Mouse (Mus musculus): ENCODE measurements around the gene Rtkn2. TPM values are rescaled to one million over a fixed set of nuclear protein-coding genes. Genes with fewer than 3 reads are reported as not detected.

Gene Rtkn2
- polyA plus RNA-seq, 1 experiment from 2014 or later = 5.0 TPM

DNA sequence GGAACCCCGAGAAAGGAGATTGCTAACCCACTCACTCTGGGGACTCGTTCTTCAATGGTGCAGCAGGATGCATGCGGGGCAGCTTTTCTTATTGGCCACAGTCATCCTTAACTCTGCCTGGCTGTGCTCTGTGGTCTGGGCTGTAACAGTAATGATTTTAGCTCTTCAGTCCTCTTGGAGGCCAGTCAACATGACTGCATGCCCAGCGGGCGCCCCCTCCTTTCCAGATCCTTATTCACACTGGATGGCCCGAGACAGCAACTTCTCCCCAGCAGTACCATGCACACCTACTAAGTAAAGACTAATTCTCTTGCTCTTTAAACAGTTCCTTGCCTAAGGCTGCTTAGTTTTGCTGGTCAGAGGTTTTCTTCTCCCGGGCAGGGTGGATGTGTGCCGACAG, 4.4 kb downstream of the Rtkn2 start:
- ATAC-seq = no peak
- 94% methylated on average over 8 of the region's 8 CpGs for WGBS
- Histone ChIP-seq H3K4me1 (ENCODE audit: control insufficient read depth, insufficient read depth, low read length) (peaks cover 5% of the 10 kb centered on the region; the same call in 1 of the 2 replicates), H3K27me3 (replicated peaks; ENCODE audit: control insufficient read depth, insufficient read depth, low read length) (no peaks in the 10 kb centered on the region), H3K9me3 (ENCODE audit: control insufficient read depth, low read length) (no peaks in the 10 kb centered on the region), H3K9ac (ENCODE audit: low read depth, low read length) (no peak overlapping the region), H3K36me3 (ENCODE audit: control insufficient read depth, insufficient read depth, low read length) (no peaks in the 10 kb centered on the region), H3K4me3 (ENCODE audit: low read length) (no peak overlapping the region), H3K4me2 (ENCODE audit: low read depth, low read length) (no peak overlapping the region), H3K27ac (ENCODE audit: low read length) (no peak overlapping the region)

DNA sequence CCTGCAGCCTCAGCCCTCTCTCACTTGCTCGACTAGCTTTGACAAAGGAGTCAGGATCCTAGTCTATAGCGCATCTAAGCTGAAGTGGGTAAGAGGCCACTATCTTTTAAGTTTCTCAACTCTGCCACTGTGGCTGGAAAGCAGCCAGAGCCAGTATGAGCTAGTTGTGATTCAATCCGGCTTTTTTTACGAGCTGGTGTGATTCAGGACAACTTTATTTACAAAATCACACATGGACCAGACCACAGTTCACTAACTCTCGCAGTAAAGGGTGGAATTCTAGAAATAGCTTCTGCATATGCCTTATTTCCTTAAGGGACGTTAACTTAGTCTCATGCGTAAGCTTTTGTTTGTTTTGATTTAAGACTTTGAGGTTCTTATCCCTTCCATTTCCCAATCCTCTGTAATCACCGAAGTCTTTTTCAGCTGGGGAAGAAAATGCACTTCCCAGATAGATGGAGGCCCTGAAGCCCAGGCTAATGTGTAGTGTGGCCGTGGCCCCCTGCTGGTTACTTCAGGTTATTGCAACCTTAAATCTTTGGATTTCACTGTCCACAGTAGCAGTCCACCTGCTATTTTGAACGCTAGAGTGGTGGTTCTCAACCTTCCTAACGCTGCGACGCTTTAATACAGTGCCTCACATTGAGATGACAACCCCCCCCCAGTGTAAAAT, 5.0 kb downstream of the Rtkn2 start:
- H3K9ac ChIP-seq (ENCODE audit: low read depth, low read length) = no peak overlapping the region
- 40% methylated on average over 13 of the region's 13 CpGs for WGBS
- H3K4me2 ChIP-seq (ENCODE audit: low read depth, low read length) = no peak overlapping the region
- no peak overlapping the region for H3K27ac ChIP-seq (ENCODE audit: low read length)
- H3K36me3 ChIP-seq (ENCODE audit: control insufficient read depth, insufficient read depth, low read length) = no peaks in the 10 kb centered on the region
- peaks cover 5% of the 10 kb centered on the region; the same call in 1 of the 2 replicates for H3K4me1 ChIP-seq (ENCODE audit: control insufficient read depth, insufficient read depth, low read length)
- no peaks in the 10 kb centered on the region for H3K9me3 ChIP-seq (ENCODE audit: control insufficient read depth, low read length)
- no peak overlapping the region for H3K4me3 ChIP-seq (ENCODE audit: low read length)
- H3K27me3 ChIP-seq (replicated peaks; ENCODE audit: control insufficient read depth, insufficient read depth, low read length) = no peaks in the 10 kb centered on the region
- peak; percentile 62; the same call in 1 of the 2 replicates for ATAC-seq

DNA sequence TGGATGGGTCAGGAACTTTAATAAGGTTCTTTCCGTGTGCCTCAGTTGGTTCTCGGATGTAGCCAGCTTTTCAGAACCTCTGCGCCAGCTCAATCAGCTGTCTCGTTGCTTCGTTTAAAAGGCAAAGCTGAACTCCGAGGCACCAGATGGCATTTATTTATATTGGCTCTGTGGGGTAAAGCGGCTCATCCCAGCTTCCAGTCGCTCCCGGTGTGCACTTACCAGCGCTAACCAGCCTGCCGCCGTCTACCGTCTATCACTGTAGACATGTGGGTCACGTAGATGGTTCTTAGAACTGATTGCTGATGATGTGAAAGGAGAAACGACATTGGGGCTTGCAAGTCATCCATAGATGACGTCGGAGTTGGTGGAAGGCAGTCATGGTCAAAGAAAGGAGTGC, 5.7 kb downstream of the Rtkn2 start:
- Histone ChIP-seq H3K36me3 (ENCODE audit: control insufficient read depth, insufficient read depth, low read length) (no peaks in the 10 kb centered on the region), H3K4me3 (ENCODE audit: low read length) (no peak overlapping the region), H3K9ac (ENCODE audit: low read depth, low read length) (no peak overlapping the region), H3K9me3 (ENCODE audit: control insufficient read depth, low read length) (no peaks in the 10 kb centered on the region), H3K4me2 (ENCODE audit: low read depth, low read length) (no peak overlapping the region), H3K4me1 (ENCODE audit: control insufficient read depth, insufficient read depth, low read length) (peaks cover 5% of the 10 kb centered on the region; the same call in 1 of the 2 replicates), H3K27ac (ENCODE audit: low read length) (no peak overlapping the region), H3K27me3 (replicated peaks; ENCODE audit: control insufficient read depth, insufficient read depth, low read length) (no peaks in the 10 kb centered on the region)
- no peak for ATAC-seq
- 86% methylated on average over 17 of the region's 17 CpGs for WGBS

DNA sequence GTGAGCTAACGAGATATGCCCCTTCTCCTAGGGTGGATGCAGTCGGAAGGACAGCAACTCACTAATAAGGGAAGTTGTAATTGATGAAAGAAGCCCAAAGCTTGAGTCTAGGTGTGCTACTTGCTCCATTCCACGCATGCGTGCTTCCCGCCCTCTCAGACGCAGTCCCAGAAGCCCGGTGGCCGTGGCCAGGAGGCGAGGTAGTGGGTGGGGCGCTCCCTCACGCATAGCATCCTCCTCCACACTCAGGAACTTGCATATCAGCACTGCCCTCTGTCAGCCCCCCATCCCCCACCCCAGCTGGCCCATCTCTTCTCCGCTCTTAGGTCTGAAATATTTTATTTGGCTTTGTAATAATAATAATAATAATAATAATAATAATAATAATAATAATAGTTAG, 16.0 kb downstream of the Rtkn2 start:
- 0 out of 2 replicates have a peak, but pooled peaks cover 6% of the 10 kb centered on the region for H3K4me1 ChIP-seq (ENCODE audit: control insufficient read depth, insufficient read depth, low read length)
- H3K27me3 ChIP-seq (replicated peaks; ENCODE audit: control insufficient read depth, insufficient read depth, low read length) = no peaks in the 10 kb centered on the region
- ATAC-seq = no peak
- no peak overlapping the region for H3K4me3 ChIP-seq (ENCODE audit: low read length)
- H3K36me3 ChIP-seq (ENCODE audit: control insufficient read depth, insufficient read depth, low read length) = no peaks in the 10 kb centered on the region
- no peak overlapping the region for H3K9ac ChIP-seq (ENCODE audit: low read depth, low read length)
- H3K9me3 ChIP-seq (ENCODE audit: control insufficient read depth, low read length) = no peaks in the 10 kb centered on the region
- H3K27ac ChIP-seq (ENCODE audit: low read length) = no peak overlapping the region
- WGBS = 82% methylated on average over 12 of the region's 12 CpGs
- H3K4me2 ChIP-seq (ENCODE audit: low read depth, low read length) = no peak overlapping the region

DNA sequence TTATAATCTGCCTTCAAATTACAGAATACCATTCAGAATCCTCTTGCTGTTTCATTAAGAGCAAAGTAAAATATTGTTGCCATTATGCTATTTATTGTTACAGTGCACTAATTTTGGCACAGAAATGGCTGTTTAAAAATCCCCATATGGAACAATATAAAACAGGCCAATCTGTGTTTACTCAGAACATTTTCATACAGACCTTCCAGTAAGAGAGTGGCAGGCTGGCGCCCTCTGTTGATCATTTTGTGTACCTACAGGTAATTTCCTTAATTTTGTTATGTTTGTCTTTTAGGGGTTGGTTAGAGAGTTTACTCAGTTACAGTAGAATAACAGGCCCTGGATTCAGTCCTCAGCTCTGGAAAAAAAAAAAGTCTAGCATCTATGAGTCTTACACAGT, 16.8 kb downstream of the Rtkn2 start:
- 2% methylated on average over 1 of the region's 1 CpGs for WGBS
- 0 out of 2 replicates have a peak, but pooled peaks cover 6% of the 10 kb centered on the region for H3K4me1 ChIP-seq (ENCODE audit: control insufficient read depth, insufficient read depth, low read length)
- H3K27ac ChIP-seq (ENCODE audit: low read length) = no peak overlapping the region
- no peak for ATAC-seq
- no peaks in the 10 kb centered on the region for H3K27me3 ChIP-seq (replicated peaks; ENCODE audit: control insufficient read depth, insufficient read depth, low read length)
- no peaks in the 10 kb centered on the region for H3K36me3 ChIP-seq (ENCODE audit: control insufficient read depth, insufficient read depth, low read length)
- H3K4me2 ChIP-seq (ENCODE audit: low read depth, low read length) = no peak overlapping the region
- no peak overlapping the region for H3K4me3 ChIP-seq (ENCODE audit: low read length)
- no peaks in the 10 kb centered on the region for H3K9me3 ChIP-seq (ENCODE audit: control insufficient read depth, low read length)
- no peak overlapping the region for H3K9ac ChIP-seq (ENCODE audit: low read depth, low read length)

DNA sequence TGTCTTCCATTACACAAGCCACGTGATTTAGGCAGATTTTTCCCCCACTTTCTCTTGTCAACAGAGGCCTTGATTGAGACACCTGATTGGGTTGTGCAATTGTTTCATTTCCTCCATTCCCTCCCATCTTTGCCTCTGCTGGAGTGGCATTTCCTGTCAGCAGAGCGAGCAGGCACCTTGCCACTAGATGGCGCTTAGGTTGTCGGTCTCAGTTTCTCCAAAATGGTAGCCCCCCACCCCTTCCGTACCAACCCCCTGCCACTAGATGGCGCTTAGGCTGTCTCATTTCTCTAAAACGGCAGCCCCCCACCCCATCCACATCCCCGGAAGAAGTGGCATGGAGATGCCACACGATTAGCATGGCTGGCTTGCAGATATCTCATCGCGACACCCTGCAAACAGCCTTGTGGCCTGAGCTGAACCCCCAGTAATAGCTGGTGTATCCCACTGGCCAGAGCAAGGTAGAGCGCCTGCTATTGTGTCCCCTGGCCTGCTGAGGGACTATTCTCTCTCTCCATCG, 18.8 kb downstream of the Rtkn2 start:
- Histone ChIP-seq H3K9me3 (ENCODE audit: control insufficient read depth, low read length) (no peaks in the 10 kb centered on the region), H3K9ac (ENCODE audit: low read depth, low read length) (no peak overlapping the region), H3K4me3 (ENCODE audit: low read length) (no peak overlapping the region), H3K27me3 (replicated peaks; ENCODE audit: control insufficient read depth, insufficient read depth, low read length) (no peaks in the 10 kb centered on the region), H3K4me1 (ENCODE audit: control insufficient read depth, insufficient read depth, low read length) (0 out of 2 replicates have a peak, but pooled peaks cover 6% of the 10 kb centered on the region), H3K36me3 (ENCODE audit: control insufficient read depth, insufficient read depth, low read length) (no peaks in the 10 kb centered on the region), H3K27ac (ENCODE audit: low read length) (no peak overlapping the region), H3K4me2 (ENCODE audit: low read depth, low read length) (no peak overlapping the region)
- no peak for ATAC-seq
- WGBS = 43% methylated on average over 13 of the region's 13 CpGs

DNA sequence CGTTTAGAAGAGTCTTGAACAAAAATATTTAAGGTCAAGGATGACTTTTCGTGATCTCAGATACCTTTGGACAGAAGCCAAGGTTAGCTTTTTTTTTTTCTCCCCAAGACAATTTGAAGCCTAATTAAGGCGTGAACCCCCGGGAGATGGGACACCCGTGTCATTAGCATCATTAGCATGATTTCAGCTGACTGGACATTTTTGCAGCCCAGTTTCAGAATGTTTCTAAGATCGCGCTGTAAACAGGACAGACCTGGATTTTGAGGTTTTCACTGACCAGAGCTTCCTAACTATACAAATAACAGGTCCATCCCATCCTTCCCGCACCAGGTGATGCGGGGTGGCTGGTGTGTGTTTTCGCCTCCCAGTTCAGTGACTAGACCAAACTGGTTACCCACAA, 19.8 kb downstream of the Rtkn2 start:
- WGBS = 83% methylated on average over 10 of the region's 10 CpGs
- H3K4me2 ChIP-seq (ENCODE audit: low read depth, low read length) = no peak overlapping the region

DNA sequence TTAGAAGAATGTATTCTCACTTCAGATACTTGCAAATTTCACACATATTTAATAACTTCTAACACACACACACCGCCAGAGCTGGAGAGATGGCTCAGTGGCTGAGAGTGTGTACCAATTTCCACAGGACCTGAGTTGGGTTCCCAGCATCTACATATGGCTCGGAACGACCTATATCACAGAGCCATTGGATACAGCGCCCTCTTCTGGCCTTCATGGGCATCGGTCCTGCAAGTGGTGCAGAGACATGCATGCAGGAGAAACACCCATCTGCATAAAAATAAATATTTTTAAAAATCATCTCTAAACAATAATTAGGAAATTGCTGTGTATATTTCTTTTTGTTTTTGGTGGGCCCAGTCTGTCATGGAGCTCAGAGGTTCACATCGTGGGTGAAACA, 22.1 kb downstream of the Rtkn2 start:
- Histone ChIP-seq H3K4me2 (ENCODE audit: low read depth, low read length) (no peak overlapping the region), H3K36me3 (ENCODE audit: control insufficient read depth, insufficient read depth, low read length) (no peaks in the 10 kb centered on the region), H3K27ac (ENCODE audit: low read length) (no peak overlapping the region), H3K9me3 (ENCODE audit: control insufficient read depth, low read length) (no peaks in the 10 kb centered on the region), H3K4me1 (ENCODE audit: control insufficient read depth, insufficient read depth, low read length) (0 out of 2 replicates have a peak, but pooled peaks cover 6% of the 10 kb centered on the region), H3K4me3 (ENCODE audit: low read length) (no peak overlapping the region), H3K27me3 (replicated peaks; ENCODE audit: control insufficient read depth, insufficient read depth, low read length) (no peaks in the 10 kb centered on the region), H3K9ac (ENCODE audit: low read depth, low read length) (no peak overlapping the region)
- ATAC-seq = no peak
- 89% methylated on average over 6 of the region's 6 CpGs for WGBS

More for the DNA sequence above, 19.8 kb downstream of the Rtkn2 start:
- ATAC-seq = no peak
- Histone ChIP-seq H3K4me1 (ENCODE audit: control insufficient read depth, insufficient read depth, low read length) (0 out of 2 replicates have a peak, but pooled peaks cover 6% of the 10 kb centered on the region), H3K27ac (ENCODE audit: low read length) (no peak overlapping the region), H3K27me3 (replicated peaks; ENCODE audit: control insufficient read depth, insufficient read depth, low read length) (no peaks in the 10 kb centered on the region), H3K36me3 (ENCODE audit: control insufficient read depth, insufficient read depth, low read length) (no peaks in the 10 kb centered on the region), H3K9me3 (ENCODE audit: control insufficient read depth, low read length) (no peaks in the 10 kb centered on the region), H3K4me3 (ENCODE audit: low read length) (no peak overlapping the region), H3K9ac (ENCODE audit: low read depth, low read length) (no peak overlapping the region)

DNA sequence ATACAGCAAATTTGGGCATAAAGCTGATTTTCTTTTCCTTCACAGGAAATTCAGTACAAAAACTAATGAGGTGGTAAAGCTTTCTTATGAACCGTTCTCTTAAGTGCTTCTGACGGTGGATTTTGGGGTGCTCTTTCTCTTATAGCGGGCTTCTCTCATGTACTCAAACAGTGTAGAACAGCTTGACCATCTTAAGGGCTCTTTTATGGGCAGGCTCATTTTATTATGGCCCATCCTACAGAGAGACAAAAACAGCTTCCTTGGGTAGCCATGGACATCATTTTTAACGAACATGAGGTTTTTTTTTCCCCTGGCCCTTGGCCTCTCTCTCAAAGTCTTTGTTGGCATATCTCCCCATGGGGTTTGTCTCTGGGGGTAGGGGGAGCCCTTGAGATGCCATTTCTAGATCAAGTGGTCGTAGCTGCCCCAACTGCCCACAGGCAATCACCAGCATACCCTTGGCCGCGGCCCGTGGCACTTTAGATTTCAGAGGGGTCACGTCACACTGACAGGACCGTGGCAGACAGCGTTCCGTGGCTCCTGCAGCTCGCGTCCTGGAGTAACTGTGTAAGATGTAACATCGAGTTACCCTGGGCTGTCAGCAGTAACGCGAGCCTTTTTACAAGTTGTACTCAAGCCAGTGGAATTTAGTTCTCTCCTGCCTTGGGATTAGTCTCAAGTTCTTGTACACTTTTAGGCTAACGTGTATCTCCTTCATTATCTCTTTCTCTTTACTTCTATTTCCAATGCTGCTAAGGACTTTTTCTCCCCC, 24.5 kb downstream of the Rtkn2 start:
- Histone ChIP-seq H3K9me3 (ENCODE audit: control insufficient read depth, low read length) (no peaks in the 10 kb centered on the region), H3K27ac (ENCODE audit: low read length) (0 out of 2 replicates have a peak overlapping the region, but pooled peaks have one; percentile 17), H3K27me3 (replicated peaks; ENCODE audit: control insufficient read depth, insufficient read depth, low read length) (no peaks in the 10 kb centered on the region), H3K4me3 (ENCODE audit: low read length) (no peak overlapping the region), H3K4me1 (ENCODE audit: control insufficient read depth, insufficient read depth, low read length) (no peaks in the 10 kb centered on the region), H3K9ac (ENCODE audit: low read depth, low read length) (no peak overlapping the region), H3K4me2 (ENCODE audit: low read depth, low read length) (no peak overlapping the region), H3K36me3 (ENCODE audit: control insufficient read depth, insufficient read depth, low read length) (no peaks in the 10 kb centered on the region)
- no peak for ATAC-seq
- WGBS = 73% methylated on average over 18 of the region's 18 CpGs
